Mouse (Mus musculus) neural tube, embryonic 11.5 days (tissue): ENCODE results near the gene Vmn1r1. TPM values are rescaled to one million over a fixed set of nuclear protein-coding genes. Genes with fewer than 3 reads are reported as not detected.

Experiments used
- ATAC-seq: fragments of 200-750 bp; cut with Nextera tagmentation; 2 replicates; pipeline ENCODE4 v1.8.0; 2017; ENCODE audit warnings: moderate number of reproducible peaks, mild to moderate bottlenecking, moderate TSS enrichment, moderate library complexity; ENCODE audit not compliant: insufficient read depth, low FRiP score, low TSS enrichment
- DNase-seq: peaks from one replicate; pipeline ENCODE4 v3.0.0-alpha.2; 2015; ENCODE audit warnings: low spot score
- H3K27ac ChIP-seq: fragments of 300-500 bp; sonication (generic); 2 replicates; pipeline ENCODE4 v1.5.1; 2014; ENCODE audit warnings: low read depth, mild to moderate bottlenecking, low read length
- H3K27me3 ChIP-seq: fragments of 300-500 bp; sonication (generic); 2 replicates; pipeline ENCODE4 v1.6.1; 2014; ENCODE audit warnings: mild to moderate bottlenecking, low read length, mixed read lengths; ENCODE audit not compliant: control insufficient read depth, insufficient read depth
- H3K36me3 ChIP-seq: fragments of 300-500 bp; sonication (generic); 2 replicates; pipeline ENCODE4 v1.6.1; 2014; ENCODE audit warnings: mild to moderate bottlenecking, low read length, moderate library complexity, mixed read lengths; ENCODE audit not compliant: control insufficient read depth, insufficient read depth
- H3K4me1 ChIP-seq: fragments of 300-500 bp; sonication (generic); 2 replicates; pipeline ENCODE4 v1.6.1; 2014; ENCODE audit warnings: low read length, mixed read lengths; ENCODE audit not compliant: control insufficient read depth, insufficient read depth
- H3K4me2 ChIP-seq: fragments of 300-500 bp; sonication (generic); 2 replicates; pipeline ENCODE4 v1.6.1; 2014; ENCODE audit warnings: low read depth, mild to moderate bottlenecking, moderate library complexity
- H3K4me3 ChIP-seq: fragments of 300-500 bp; sonication (generic); 2 replicates; pipeline ENCODE4 v1.5.1; 2014; ENCODE audit warnings: low read depth, low read length
- H3K9ac ChIP-seq: fragments of 300-500 bp; sonication (generic); 2 replicates; pipeline ENCODE4 v1.6.1; 2014; ENCODE audit warnings: mild to moderate bottlenecking, low read length
- H3K9me3 ChIP-seq: fragments of 300-500 bp; sonication (generic); 2 replicates; pipeline ENCODE4 v1.6.1; 2016; ENCODE audit warnings: low read length; ENCODE audit not compliant: control insufficient read depth
- whole genome bisulfite sequencing: fragments of 180-500 bp; shearing (Covaris S2); extraction: QIAGEN DNeasy Blood & Tissue Kit; methylation state at CpG from one replicate; pipeline ENCODE4 v1.1.7; 2014; 5-methylcytosine and 5-hydroxymethylcytosine counted together
- polyA plus RNA-seq: library from polyadenylated mRNA; unstranded; fragments of >200 nt; fragmentation: Nextera tagmentation; extraction: Ambion mirVana; gene quantifications from 2 replicates; pipeline ENCODE4 v1.2.1, GENCODE M21; 2014

The Vmn1r1 gene
- polyA plus RNA-seq, 1 experiment from 2014 or later = not detected

- Histone ChIP-seq H3K4me2 (no peak overlapping the region), H3K9ac (no peak overlapping the region), H3K27me3 (no peaks in the 10 kb centered on the region), H3K27ac (no peak overlapping the region), H3K4me1 (peaks cover 14% of the 10 kb centered on the region), H3K36me3 (no peaks in the 10 kb centered on the region), H3K4me3 (no peak overlapping the region), H3K9me3 (no peaks in the 10 kb centered on the region)
- DNase-seq (no peak), ATAC-seq (no peak)
- whole genome bisulfite sequencing = 90% methylated on average over 11 of the region's 11 CpGs
Measured at GRCm38 (mm10) chr1:182110185-182110584, 54.1 kb downstream of the Vmn1r1 start.

- DNase-seq = no peak
- no peak overlapping the region for H3K4me3 ChIP-seq
- WGBS = 75% methylated on average over 13 of the region's 13 CpGs
Measured at GRCm38 (mm10) chr1:182108397-182109099, 55.7 kb downstream of the Vmn1r1 start.

GRCm38 (mm10) chr1:182107251-182107650 lies 57.0 kb downstream of the Vmn1r1 start:
- Histone ChIP-seq H3K9me3 (no peaks in the 10 kb centered on the region), H3K27me3 (no peaks in the 10 kb centered on the region), H3K4me3 (no peak overlapping the region), H3K36me3 (no peaks in the 10 kb centered on the region), H3K9ac (no peak overlapping the region), H3K27ac (no peak overlapping the region), H3K4me2 (no peak overlapping the region), H3K4me1 (peaks cover 6% of the 10 kb centered on the region; the same call in 1 of the 2 replicates)
- no peak for ATAC-seq
- DNase-seq = no peak
- 78% methylated on average over 9 of the region's 9 CpGs for WGBS

More at GRCm38 (mm10) chr1:182108397-182109099, 55.7 kb downstream of the Vmn1r1 start:
- Histone ChIP-seq H3K9ac (no peak overlapping the region), H3K4me2 (no peak overlapping the region), H3K9me3 (no peaks in the 10 kb centered on the region), H3K4me1 (peaks cover 4% of the 10 kb centered on the region), H3K36me3 (no peaks in the 10 kb centered on the region), H3K27me3 (no peaks in the 10 kb centered on the region), H3K27ac (no peak overlapping the region)
- ATAC-seq = no peak

- 54% methylated on average over 3 of the region's 3 CpGs for WGBS
- Histone ChIP-seq H3K27me3 (no peaks in the 10 kb centered on the region), H3K4me2 (no peak overlapping the region), H3K27ac (no peak overlapping the region), H3K4me3 (no peak overlapping the region), H3K36me3 (no peaks in the 10 kb centered on the region), H3K9ac (no peak overlapping the region), H3K4me1 (peaks cover 9% of the 10 kb centered on the region; the same call in 1 of the 2 replicates), H3K9me3 (no peaks in the 10 kb centered on the region)
- DNase-seq (no peak), ATAC-seq (no peak)
Measured at GRCm38 (mm10) chr1:182105023-182105422, 59.3 kb downstream of the Vmn1r1 start.

Other genes starting within 250 kb of the Vmn1r1 start
- gene Enah, start 144.5 kb downstream of the Vmn1r1 start, polyA plus RNA-seq = 35.0 and 35.9 TPM in 2 replicates
- gene Srp9, start 39.7 kb downstream of the Vmn1r1 start, polyA plus RNA-seq = 151 and 157 TPM in 2 replicates
- gene Degs1, start 118.3 kb upstream of the Vmn1r1 start, polyA plus RNA-seq = 68.8 and 68.9 TPM in 2 replicates
- gene Fbxo28, start 177.1 kb upstream of the Vmn1r1 start, polyA plus RNA-seq = 33.0 and 33.3 TPM in 2 replicates
- gene Trp53bp2, start 244.7 kb upstream of the Vmn1r1 start, polyA plus RNA-seq = 35.4 and 40.1 TPM in 2 replicates